Mouse (Mus musculus) olfactory bulb, adult 2 months (tissue): ENCODE measurements around the gene Katnbl1.

Experiments
- CTCF ChIP-seq: fragments of 200-500 bp; IDR thresholded peaks from 2 replicates; pipeline ENCODE4 v1.5.1; 2012; ENCODE audit warnings: low read depth, mild to moderate bottlenecking, low read length, moderate library complexity; ENCODE audit not compliant: insufficient read depth
- POLR2A ChIP-seq: fragments of 200-500 bp; IDR thresholded peaks from 2 replicates; pipeline ENCODE4 v1.6.1; 2012; ENCODE audit warnings: mild to moderate bottlenecking, low read depth, low read length, moderate library complexity; ENCODE audit not compliant: insufficient read depth

GRCm38 (mm10) chr2:112454125-112454861 lies 75.3 kb downstream of the Katnbl1 start:
- TF ChIP-seq CTCF (no peak), POLR2A (no peak)
